Mouse (Mus musculus): ENCODE measurements around the gene Fbxo36.

DNA sequence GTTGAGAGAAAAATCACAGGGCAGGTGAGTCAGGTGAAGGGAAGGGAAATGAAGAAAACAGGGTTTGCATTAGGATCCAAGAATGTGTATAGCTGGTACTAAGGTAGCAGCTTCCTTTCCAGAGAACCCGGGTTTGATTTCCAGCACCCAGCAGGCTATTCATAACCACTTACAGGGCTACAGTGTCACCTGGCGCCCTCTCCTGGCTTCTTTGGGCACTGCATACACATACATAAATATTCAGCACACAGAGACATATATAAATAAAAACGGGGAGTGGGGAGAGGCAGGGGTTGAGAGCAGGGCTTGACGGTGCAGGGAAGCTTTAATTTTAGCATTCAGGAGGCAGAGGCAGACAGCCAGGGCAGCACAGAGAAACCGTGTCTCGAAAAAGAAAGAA is 46.3 kb downstream of the Fbxo36 start:
- no peak for TF ChIP-seq FLI1 (IDR thresholded peaks at IDR 0.05; ENCODE audit: low read length)
- no peak for TF ChIP-seq GATA1 (IDR thresholded peaks at IDR 0.05; ENCODE audit: borderline replicate concordance, low read length)
